Mouse (Mus musculus) MEL (cell line): ENCODE data around the gene Ints5. TPM values are rescaled to one million over a fixed set of nuclear protein-coding genes. Genes with fewer than 3 reads are reported as not detected.
A peak's percentile ranks its signal among the peaks of the same experiment; 100 is the strongest.
"Not testable (repeated sequence)": the region's sequence is repeated elsewhere in the genome, so short reads cannot be mapped to it uniquely, and the experiment has no call there.

ENCODE experiments used
- DNase-seq: peaks from one replicate; pipeline ENCODE4 v3.0.0; 2011; ENCODE audit warnings: low read depth, low spot score
- H3K27ac ChIP-seq: 2 replicates; pipeline ENCODE4 v1.5.1; 2012; ENCODE audit warnings: low read depth, mild to moderate bottlenecking, control low read depth, low read length, moderate library complexity; ENCODE audit not compliant: control insufficient read depth
- H3K27me3 ChIP-seq, 2 experiments: fragments of 150-350 bp in 1 of 2; sonication (generic) in 1 of 2; 2 replicates each; pipeline ENCODE4 v1.6.1; 2012; ENCODE audit warnings: low read length in 2 of 2, mild to moderate bottlenecking in 2 of 2, improper control_type of control experiment in 1 of 2, moderate library complexity in 1 of 2; ENCODE audit not compliant: insufficient read depth in 2 of 2, control insufficient read depth in 1 of 2
- H3K36me3 ChIP-seq, 2 experiments: 2 replicates each; pipeline ENCODE4 v1.6.1; 2012 to 2014; ENCODE audit warnings: low read length in 2 of 2, improper control_type of control experiment in 1 of 2, inconsistent platforms in 1 of 2, mild to moderate bottlenecking in 1 of 2; ENCODE audit not compliant: insufficient read depth in 2 of 2, control insufficient read depth in 1 of 2
- H3K4me1 ChIP-seq, 2 experiments: fragments of 150-350 bp in 1 of 2; sonication (generic) in 1 of 2; 2 replicates each; pipeline ENCODE4 v1.6.1; 2012; ENCODE audit warnings: low read length in 2 of 2, improper control_type of control experiment in 1 of 2, mild to moderate bottlenecking in 1 of 2; ENCODE audit not compliant: insufficient read depth in 2 of 2, control insufficient read depth in 1 of 2
- H3K4me3 ChIP-seq, 2 experiments: fragments of 150-350 bp in 1 of 2; sonication (generic) in 1 of 2; 2 replicates each; pipeline ENCODE4 v1.5.1; 2012; ENCODE audit warnings: low read depth in 2 of 2, low read length in 2 of 2, mild to moderate bottlenecking in 2 of 2, moderate library complexity in 2 of 2, control low read depth in 1 of 2, improper control_type of control experiment in 1 of 2; ENCODE audit not compliant: control insufficient read depth in 1 of 2, insufficient read depth in 1 of 2
- H3K79me2 ChIP-seq: 2 replicates; pipeline ENCODE4 v1.6.1; 2012; ENCODE audit warnings: mild to moderate bottlenecking, low read length, moderate library complexity; ENCODE audit not compliant: control insufficient read depth, poor library complexity, insufficient read depth
- H3K9ac ChIP-seq: 2 replicates; pipeline ENCODE4 v1.6.1; 2012; ENCODE audit warnings: low read depth, mild to moderate bottlenecking, control low read depth, low read length, moderate library complexity; ENCODE audit not compliant: control insufficient read depth, poor library complexity, severe bottlenecking
- H3K9me3 ChIP-seq: fragments of 150-350 bp; sonication (generic); replicated peaks from 2 replicates; pipeline ENCODE4 v1.6.1; 2012; ENCODE audit warnings: mild to moderate bottlenecking, low read length, improper control_type of control experiment, moderate library complexity; ENCODE audit not compliant: insufficient read depth
- GATA1 ChIP-seq: IDR thresholded peaks from 2 replicates; pipeline ENCODE4 v1.6.1; 2011; ENCODE audit warnings: low read depth, low read length, improper control_type of control experiment
- KAT2A ChIP-seq: conservative IDR thresholded peaks from 2 replicates; pipeline ENCODE4 v1.6.1; 2012; ENCODE audit warnings: low read depth, low read length, improper control_type of control experiment, inconsistent platforms
- MEF2A ChIP-seq: IDR thresholded peaks from 2 replicates; pipeline ENCODE4 v1.6.1; 2014; ENCODE audit warnings: low read depth, mild to moderate bottlenecking, inconsistent platforms, low read length, improper control_type of control experiment; ENCODE audit not compliant: poor library complexity, insufficient replicate concordance, severe bottlenecking; ENCODE audit errors: extremely low read depth
- MXI1 ChIP-seq: IDR thresholded peaks from 2 replicates; pipeline ENCODE4 v1.6.1; 2011; ENCODE audit warnings: mild to moderate bottlenecking, low read depth, low read length, improper control_type of control experiment
- MYC ChIP-seq: IDR thresholded peaks from 2 replicates; pipeline ENCODE4 v1.6.1; 2011; ENCODE audit warnings: low read depth, mild to moderate bottlenecking, low read length, improper control_type of control experiment, moderate library complexity
- NRF1 ChIP-seq: IDR thresholded peaks from 2 replicates; pipeline ENCODE4 v1.6.1; 2014; ENCODE audit warnings: low read depth, mild to moderate bottlenecking, inconsistent platforms, low read length, improper control_type of control experiment, moderate library complexity; ENCODE audit not compliant: poor library complexity, insufficient read depth, severe bottlenecking
- POLR2A ChIP-seq, 2 experiments: IDR thresholded peaks; 2 replicates each; pipeline ENCODE4 v1.6.1; 2011 to 2012; ENCODE audit warnings: low read length in 2 of 2, mild to moderate bottlenecking in 2 of 2, control low read depth in 1 of 2, improper control_type of control experiment in 1 of 2, low read depth in 1 of 2, moderate library complexity in 1 of 2; ENCODE audit not compliant: control insufficient read depth in 1 of 2, insufficient read depth in 1 of 2, poor library complexity in 1 of 2
- POLR2AphosphoS2 ChIP-seq: IDR thresholded peaks from 2 replicates; pipeline ENCODE4 v1.6.1; 2011; ENCODE audit warnings: low read length, improper control_type of control experiment
- POLR2AphosphoS5 ChIP-seq: IDR thresholded peaks from 2 replicates; pipeline ENCODE4 v1.6.1; 2012; ENCODE audit warnings: low read depth, borderline replicate concordance, mild to moderate bottlenecking, inconsistent platforms, low read length, moderate library complexity, mixed read lengths
- RCOR1 ChIP-seq: IDR thresholded peaks from 2 replicates; pipeline ENCODE4 v1.6.1; 2012; ENCODE audit warnings: low read depth, mild to moderate bottlenecking, inconsistent platforms, low read length, improper control_type of control experiment
- TCF12 ChIP-seq: IDR thresholded peaks from 2 replicates; pipeline ENCODE4 v1.6.1; 2014; ENCODE audit warnings: low read depth, mild to moderate bottlenecking, inconsistent platforms, low read length, improper control_type of control experiment, moderate library complexity
- UBTF ChIP-seq: IDR thresholded peaks from 2 replicates; pipeline ENCODE4 v1.6.1; 2012; ENCODE audit warnings: low read depth, mild to moderate bottlenecking, inconsistent platforms, low read length, improper control_type of control experiment, moderate library complexity, borderline replicate concordance; ENCODE audit not compliant: insufficient read depth
- USF2 ChIP-seq, 2 experiments: IDR thresholded peaks; 2 replicates each; pipeline ENCODE4 v1.6.1; 2011 to 2012; ENCODE audit warnings: improper control_type of control experiment in 2 of 2, low read length in 2 of 2, borderline replicate concordance in 1 of 2, inconsistent platforms in 1 of 2, low read depth in 1 of 2, mild to moderate bottlenecking in 1 of 2; ENCODE audit not compliant: insufficient read depth in 1 of 2
- ZKSCAN1 ChIP-seq: IDR thresholded peaks from 2 replicates; pipeline ENCODE4 v1.6.1; 2012; ENCODE audit warnings: low read depth, mild to moderate bottlenecking, inconsistent platforms, low read length, improper control_type of control experiment, moderate library complexity
- ZNF384 ChIP-seq: IDR thresholded peaks from 2 replicates; pipeline ENCODE4 v1.6.1; 2012; ENCODE audit warnings: low read depth, mild to moderate bottlenecking, inconsistent platforms, low read length, improper control_type of control experiment
- polyA plus RNA-seq, 2 experiments: library from polyadenylated mRNA; stranded (reverse) in 1 of 2; unstranded in 1 of 2; fragments of >175 nt in 1 of 2; fragments of >200 nt in 1 of 2; gene quantifications; 2 replicates each; pipeline versions ENCODE4 v1.2.1 to v1.2.4; 2012; ENCODE audit warnings: low replicate concordance in 2 of 2, low read depth in 1 of 2; ENCODE audit not compliant: insufficient read length in 2 of 2, insufficient read depth in 1 of 2, missing spikeins in 1 of 2
- total RNA-seq: library from RNA; depleted of rRNA; stranded (reverse); fragments of 300-350 nt; gene quantifications from 2 replicates; pipeline ENCODE4 v1.2.3, GENCODE M21; 2012

The Ints5 gene
- total and polyA plus RNA-seq, 3 experiments, result 43.9 to 51.5 TPM; not detected in 1

DNA sequence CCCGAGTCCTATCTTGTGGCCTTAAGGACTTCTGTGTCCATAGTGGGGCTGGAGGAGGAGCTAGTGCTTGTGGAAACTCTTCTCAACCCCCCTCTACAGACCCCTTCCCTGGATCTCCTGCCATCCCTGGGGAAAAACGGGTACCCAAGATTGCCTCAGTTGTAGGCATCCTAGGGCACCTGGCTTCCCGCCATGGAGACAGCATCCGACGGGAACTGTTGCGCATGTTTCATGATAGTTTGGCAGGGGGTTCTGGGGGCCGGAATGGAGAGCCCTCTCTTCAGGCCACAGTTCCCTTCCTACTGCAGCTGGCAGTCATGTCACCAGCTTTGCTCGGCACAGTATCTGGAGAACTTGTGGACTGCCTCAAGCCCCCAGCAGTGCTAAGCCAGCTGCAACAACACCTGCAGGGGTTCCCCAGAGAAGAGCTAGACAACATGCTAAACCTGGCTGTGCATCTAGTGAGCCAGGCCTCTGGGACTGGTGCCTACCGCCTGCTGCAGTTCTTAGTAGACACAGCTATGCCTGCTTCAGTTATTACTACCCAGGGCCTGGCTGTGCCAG lies 2.7 kb downstream of the Ints5 start:
- TF ChIP-seq GATA1 (no peak), ZKSCAN1 (no peak), TCF12 (no peak), UBTF (no peak), MEF2A (no peak), MYC (no peak), USF2 (IDR thresholded peaks at IDR 0.05; ENCODE audit: borderline replicate concordance in 1 of 2, insufficient read depth in 1 of 2, low read depth in 1 of 2, low read length in 2 of 2) (no peak), ZNF384 (no peak), POLR2AphosphoS2 (no peak), MXI1 (no peak), KAT2A (no peak), POLR2A (IDR thresholded peaks at IDR 0.05; ENCODE audit: control insufficient read depth in 1 of 2, insufficient read depth in 1 of 2, low read depth in 1 of 2, low read length in 2 of 2, poor library complexity in 1 of 2) (no peak), POLR2AphosphoS5 (no peak), RCOR1 (no peak), NRF1 (no peak)
- no peaks in the 10 kb centered on the region for H3K9me3 ChIP-seq
- H3K4me1 ChIP-seq, result peaks cover 5 to 21% of the 10 kb centered on the region in 2 experiments; a peak in 3 of 4 replicates
- no peak overlapping the region for H3K27ac ChIP-seq
- DNase-seq, result no peak
- H3K9ac ChIP-seq, result no peak overlapping the region; the same call in 1 of the 2 replicates
- H3K79me2 ChIP-seq, result peaks cover 52% of the 10 kb centered on the region
- no peak overlapping the region for H3K4me3 ChIP-seq
- no peaks in the 10 kb centered on the region for H3K27me3 ChIP-seq
- peaks cover 0 to 44% of the 10 kb centered on the region in 2 experiments; a peak in 2 of 4 replicates for H3K36me3 ChIP-seq

DNA sequence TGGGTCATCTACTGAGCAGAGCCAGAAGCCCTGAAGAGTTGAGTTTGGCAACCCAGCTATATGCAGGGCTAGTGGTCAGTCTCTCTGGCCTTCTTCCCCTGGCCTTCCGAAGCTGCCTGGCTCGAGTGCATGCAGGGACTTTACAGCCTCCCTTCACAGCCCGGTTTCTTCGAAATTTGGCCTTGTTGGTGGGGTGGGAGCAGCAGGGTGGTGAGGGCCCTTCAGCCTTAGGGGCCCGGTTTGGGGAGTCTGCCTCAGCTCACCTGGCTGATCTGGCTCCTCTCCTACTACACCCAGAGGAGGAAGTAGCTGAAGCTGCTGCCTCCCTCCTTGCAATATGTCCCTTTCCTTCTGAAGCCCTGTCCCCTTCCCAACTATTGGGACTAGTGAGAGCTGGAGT lies 3.4 kb downstream of the Ints5 start:
- peak; percentile 27 for DNase-seq
- H3K4me3 ChIP-seq, H3K27me3 ChIP-seq, H3K9me3 ChIP-seq: not testable (repeated sequence)
- peaks cover 0 to 41% of the 10 kb centered on the region in 2 experiments; a peak in 2 of 4 replicates for H3K36me3 ChIP-seq
- peak overlapping the region; percentile 96 for H3K27ac ChIP-seq
- peak overlapping the region; percentile 81 for H3K9ac ChIP-seq
- H3K4me1 ChIP-seq, result peaks cover 5 to 21% of the 10 kb centered on the region in 2 experiments; a peak in 3 of 4 replicates
- H3K79me2 ChIP-seq, result peaks cover 51% of the 10 kb centered on the region
